Mouse (Mus musculus): ENCODE measurements around the gene Ipo8. TPM values are rescaled to one million over a fixed set of nuclear protein-coding genes. Genes with fewer than 3 reads are reported as not detected.

Ipo8 gene
- polyA plus RNA-seq, 1 experiment from 2014 or later, result 15.4 TPM

GRCm38 (mm10) chr6:148799773-148800172 lies 31.5 kb downstream of the Ipo8 start:
- Histone ChIP-seq H3K9me3 (no peaks in the 10 kb centered on the region), H3K36me3 (peaks cover 77% of the 10 kb centered on the region), H3K27me3 (replicated peaks) (no peaks in the 10 kb centered on the region), H3K4me2 (no peak overlapping the region), H3K4me3 (no peak overlapping the region), H3K4me1 (no peaks in the 10 kb centered on the region), H3K27ac (replicated peaks) (no peak overlapping the region), H3K9ac (no peak overlapping the region)
- ATAC-seq (ENCODE audit: extremely low read depth, insufficient number of reproducible peaks, low FRiP score, low TSS enrichment), result no peak
- 83% methylated on average over 4 of the region's 4 CpGs for WGBS

- peaks cover 63% of the 10 kb centered on the region for H3K36me3 ChIP-seq
- H3K9ac ChIP-seq, result no peak overlapping the region
- WGBS, result 80% methylated on average over 2 of the region's 2 CpGs
- H3K4me3 ChIP-seq, result no peak overlapping the region
- H3K4me1 ChIP-seq, result peaks cover under 1% of the 10 kb centered on the region; the same call in 1 of the 2 replicates
- no peaks in the 10 kb centered on the region for H3K9me3 ChIP-seq
- H3K4me2 ChIP-seq, result no peak overlapping the region
- H3K27me3 ChIP-seq (replicated peaks), result no peaks in the 10 kb centered on the region
- no peak overlapping the region for H3K27ac ChIP-seq (replicated peaks)
- ATAC-seq (ENCODE audit: extremely low read depth, insufficient number of reproducible peaks, low FRiP score, low TSS enrichment), result no peak
These were observed 36.1 kb downstream of the Ipo8 start for GRCm38 (mm10) chr6:148795145-148795544.

GRCm38 (mm10) chr6:148789010-148789673 lies 42.1 kb downstream of the Ipo8 start:
- Histone ChIP-seq H3K4me2 (no peak overlapping the region), H3K27ac (replicated peaks) (peak overlapping the region; percentile 40), H3K36me3 (peaks cover 72% of the 10 kb centered on the region), H3K9ac (no peak overlapping the region), H3K9me3 (no peaks in the 10 kb centered on the region), H3K4me3 (no peak overlapping the region), H3K27me3 (replicated peaks) (no peaks in the 10 kb centered on the region), H3K4me1 (peaks cover 9% of the 10 kb centered on the region)
- ATAC-seq (ENCODE audit: extremely low read depth, insufficient number of reproducible peaks, low FRiP score, low TSS enrichment), result no peak
- 55% methylated on average over 9 of the region's 9 CpGs for WGBS

GRCm38 (mm10) chr6:148786186-148786585 lies 45.1 kb downstream of the Ipo8 start:
- Histone ChIP-seq H3K9ac (no peak overlapping the region), H3K9me3 (no peaks in the 10 kb centered on the region), H3K4me1 (peaks cover 9% of the 10 kb centered on the region), H3K27ac (replicated peaks) (no peak overlapping the region), H3K27me3 (replicated peaks) (no peaks in the 10 kb centered on the region), H3K4me2 (no peak overlapping the region), H3K36me3 (peaks cover 80% of the 10 kb centered on the region), H3K4me3 (no peak overlapping the region)
- no peak for ATAC-seq (ENCODE audit: extremely low read depth, insufficient number of reproducible peaks, low FRiP score, low TSS enrichment)
- 79% methylated on average over 5 of the region's 5 CpGs for WGBS

- Histone ChIP-seq H3K9ac (no peak overlapping the region), H3K9me3 (no peaks in the 10 kb centered on the region), H3K4me1 (peaks cover 1% of the 10 kb centered on the region; the same call in 1 of the 2 replicates), H3K27ac (replicated peaks) (no peak overlapping the region), H3K36me3 (peaks cover 87% of the 10 kb centered on the region), H3K4me3 (no peak overlapping the region), H3K4me2 (no peak overlapping the region), H3K27me3 (replicated peaks) (no peaks in the 10 kb centered on the region)
- 92% methylated on average over 9 of the region's 9 CpGs for WGBS
- ATAC-seq (ENCODE audit: extremely low read depth, insufficient number of reproducible peaks, low FRiP score, low TSS enrichment), result no peak
These were observed 46.8 kb downstream of the Ipo8 start for GRCm38 (mm10) chr6:148784418-148784817.

GRCm38 (mm10) chr6:148776236-148776635 lies 55.0 kb downstream of the Ipo8 start:
- Histone ChIP-seq H3K9ac (no peak overlapping the region), H3K27ac (replicated peaks) (no peak overlapping the region), H3K4me1 (no peaks in the 10 kb centered on the region), H3K4me2 (no peak overlapping the region), H3K4me3 (no peak overlapping the region), H3K9me3 (no peaks in the 10 kb centered on the region), H3K27me3 (replicated peaks) (no peaks in the 10 kb centered on the region), H3K36me3 (peaks cover 92% of the 10 kb centered on the region)
- 89% methylated on average over 2 of the region's 2 CpGs for WGBS
- ATAC-seq (ENCODE audit: extremely low read depth, insufficient number of reproducible peaks, low FRiP score, low TSS enrichment), result no peak

GRCm38 (mm10) chr6:148771423-148771822 lies 59.8 kb downstream of the Ipo8 start:
- Histone ChIP-seq H3K27ac (replicated peaks) (no peak overlapping the region), H3K9me3 (peaks cover 5% of the 10 kb centered on the region; the same call in 1 of the 2 replicates), H3K27me3 (replicated peaks) (no peaks in the 10 kb centered on the region), H3K4me3 (no peak overlapping the region), H3K36me3 (peaks cover 59% of the 10 kb centered on the region), H3K4me1 (no peaks in the 10 kb centered on the region), H3K9ac (no peak overlapping the region), H3K4me2 (no peak overlapping the region)
- no peak for ATAC-seq (ENCODE audit: extremely low read depth, insufficient number of reproducible peaks, low FRiP score, low TSS enrichment)
- 81% methylated on average over 3 of the region's 3 CpGs for WGBS

- no peaks in the 10 kb centered on the region for H3K27me3 ChIP-seq (replicated peaks)
- peaks cover 29% of the 10 kb centered on the region for H3K36me3 ChIP-seq
- H3K4me2 ChIP-seq, result no peak overlapping the region
- H3K9me3 ChIP-seq, result peaks cover 5% of the 10 kb centered on the region; the same call in 1 of the 2 replicates
- no peak for ATAC-seq (ENCODE audit: extremely low read depth, insufficient number of reproducible peaks, low FRiP score, low TSS enrichment)
- no peak overlapping the region for H3K9ac ChIP-seq
- WGBS, result 82% methylated on average over 12 of the region's 12 CpGs
- H3K4me3 ChIP-seq, result no peak overlapping the region
- H3K4me1 ChIP-seq, result no peaks in the 10 kb centered on the region
- no peak overlapping the region for H3K27ac ChIP-seq (replicated peaks)
These were observed 62.8 kb downstream of the Ipo8 start for GRCm38 (mm10) chr6:148768419-148768818.

GRCm38 (mm10) chr6:148767228-148767627 lies 64.0 kb downstream of the Ipo8 start:
- Histone ChIP-seq H3K4me3 (no peak overlapping the region), H3K36me3 (peaks cover 17% of the 10 kb centered on the region), H3K4me2 (no peak overlapping the region), H3K9me3 (peaks cover 5% of the 10 kb centered on the region; the same call in 1 of the 2 replicates), H3K27me3 (replicated peaks) (no peaks in the 10 kb centered on the region), H3K4me1 (no peaks in the 10 kb centered on the region), H3K27ac (replicated peaks) (no peak overlapping the region), H3K9ac (no peak overlapping the region)
- ATAC-seq (ENCODE audit: extremely low read depth, insufficient number of reproducible peaks, low FRiP score, low TSS enrichment), result no peak

GRCm38 (mm10) chr6:148761967-148762712 lies 69.1 kb downstream of the Ipo8 start:
- Histone ChIP-seq H3K27me3 (replicated peaks) (no peaks in the 10 kb centered on the region), H3K4me3 (no peak overlapping the region), H3K4me1 (no peaks in the 10 kb centered on the region), H3K9ac (no peak overlapping the region), H3K36me3 (no peaks in the 10 kb centered on the region), H3K4me2 (no peak overlapping the region), H3K27ac (replicated peaks) (no peak overlapping the region), H3K9me3 (peaks cover 4% of the 10 kb centered on the region; the same call in 1 of the 2 replicates)
- ATAC-seq (ENCODE audit: extremely low read depth, insufficient number of reproducible peaks, low FRiP score, low TSS enrichment), result no peak
- WGBS, result 86% methylated on average over 3 of the region's 3 CpGs

- H3K36me3 ChIP-seq, result no peaks in the 10 kb centered on the region
- ATAC-seq (ENCODE audit: extremely low read depth, insufficient number of reproducible peaks, low FRiP score, low TSS enrichment), result no peak
- no peaks in the 10 kb centered on the region for H3K27me3 ChIP-seq (replicated peaks)
- H3K4me2 ChIP-seq, result no peak overlapping the region
- no peaks in the 10 kb centered on the region for H3K9me3 ChIP-seq
- no peak overlapping the region for H3K9ac ChIP-seq
- 68% methylated on average over 4 of the region's 4 CpGs for WGBS
- H3K27ac ChIP-seq (replicated peaks), result no peak overlapping the region
- no peak overlapping the region for H3K4me3 ChIP-seq
- H3K4me1 ChIP-seq, result no peaks in the 10 kb centered on the region
These were observed 69.8 kb downstream of the Ipo8 start for GRCm38 (mm10) chr6:148761475-148761874.

GRCm38 (mm10) chr6:148756535-148756934 lies 74.7 kb downstream of the Ipo8 start:
- H3K4me2 ChIP-seq, result no peak overlapping the region
- H3K9me3 ChIP-seq, result no peaks in the 10 kb centered on the region
- no peak overlapping the region for H3K9ac ChIP-seq
- no peak overlapping the region for H3K27ac ChIP-seq (replicated peaks)
- H3K4me3 ChIP-seq, result no peak overlapping the region
- ATAC-seq (ENCODE audit: extremely low read depth, insufficient number of reproducible peaks, low FRiP score, low TSS enrichment), result no peak
- no peaks in the 10 kb centered on the region for H3K4me1 ChIP-seq
- WGBS, result 89% methylated on average over 1 of the region's 1 CpGs
- no peaks in the 10 kb centered on the region for H3K36me3 ChIP-seq
- H3K27me3 ChIP-seq (replicated peaks), result no peaks in the 10 kb centered on the region

Measured in heart, embryonic 13.5 days (tissue).